Mouse (Mus musculus): ENCODE data around the gene Cox7a2l. TPM values are rescaled to one million over a fixed set of nuclear protein-coding genes. Genes with fewer than 3 reads are reported as not detected.

Gene Cox7a2l
- polyA plus RNA-seq (2017; shearing (Covaris generic)): 100 to 1,000 TPM; 177 to 227 TPM

DNA sequence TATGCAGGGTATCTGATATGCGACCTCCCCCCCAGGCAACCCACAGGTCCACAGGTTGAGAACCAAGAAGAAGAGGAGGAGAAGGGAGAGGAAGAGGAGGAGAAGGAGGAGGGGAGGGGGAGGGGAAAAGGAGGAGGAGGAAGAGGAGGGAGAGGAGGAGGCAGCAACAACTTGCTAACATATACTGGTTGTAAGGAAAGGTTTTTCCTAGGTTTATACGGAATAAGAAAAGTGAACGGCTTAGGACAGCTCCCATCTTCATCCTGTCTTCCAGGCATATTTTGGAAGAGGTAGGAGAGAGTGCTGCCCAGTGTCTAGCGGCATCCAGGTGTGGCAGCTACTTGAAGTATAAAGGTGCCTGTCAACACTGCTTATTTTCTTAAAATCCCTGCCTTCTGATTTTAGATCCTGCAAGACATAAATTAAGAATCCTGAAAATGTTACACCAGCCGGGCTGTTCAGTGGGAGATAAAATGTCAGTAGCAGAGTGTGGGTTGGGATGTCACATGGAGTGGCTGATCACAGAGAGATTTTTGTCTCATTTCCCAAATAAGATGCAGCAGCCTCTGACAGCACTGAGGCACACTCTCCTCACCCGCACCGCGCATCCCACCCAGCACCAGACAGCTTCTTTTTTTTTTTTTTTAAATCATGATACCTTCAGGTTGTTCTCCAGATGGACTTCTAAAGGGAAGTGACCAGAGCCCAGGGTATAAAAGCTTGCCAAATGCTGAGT is at the start of gene Cox7a2l:
Cox7a2l (minus strand) TSS at position 51 of the 736 bp plus-strand sequence.

Other genes with a start within 250 kb of the Cox7a2l start
- 10 to 100 TPM; 50.3 to 56.6 TPM for gene Eml4, start 166.4 kb downstream of the Cox7a2l start, polyA plus RNA-seq (2017; shearing (Covaris generic))
- under 1 TPM; 0.11 to 0.60 TPM for gene Kcng3, start 114.6 kb upstream of the Cox7a2l start, polyA plus RNA-seq (2017; shearing (Covaris generic))
- gene Mta3, start 188.8 kb upstream of the Cox7a2l start, polyA plus RNA-seq (2017; shearing (Covaris generic)): 10 to 100 TPM; 89.4 to 92.3 TPM

All from inflammation-experienced regulatory T-cells (primary cell).